Mouse (Mus musculus) hindbrain, embryonic 15.5 days (tissue): ENCODE results near the gene Peg3. TPM values are rescaled to one million over a fixed set of nuclear protein-coding genes. Genes with fewer than 3 reads are reported as not detected.
"Not testable (repeated sequence)": the region's sequence is repeated elsewhere in the genome, so short reads cannot be mapped to it uniquely, and the experiment has no call there.

Source experiments
- ATAC-seq: fragments of 200-750 bp; cut with Nextera tagmentation; 2 replicates; pipeline ENCODE4 v1.8.0; 2017; ENCODE audit warnings: low read depth, moderate number of reproducible peaks, moderate TSS enrichment; ENCODE audit not compliant: low FRiP score
- H3K27ac ChIP-seq: fragments of 300-500 bp; sonication (generic); replicated peaks from 2 replicates; pipeline ENCODE4 v1.5.1; 2015; ENCODE audit warnings: mild to moderate bottlenecking, inconsistent platforms
- H3K27me3 ChIP-seq: fragments of 300-500 bp; sonication (generic); 2 replicates; pipeline ENCODE4 v1.6.1; 2015; ENCODE audit warnings: control low read depth, inconsistent platforms
- H3K36me3 ChIP-seq: fragments of 300-500 bp; sonication (generic); 2 replicates; pipeline ENCODE4 v1.6.1; 2015; ENCODE audit warnings: control low read depth, inconsistent platforms
- H3K4me1 ChIP-seq: fragments of 300-500 bp; sonication (generic); replicated peaks from 2 replicates; pipeline ENCODE4 v1.6.1; 2015; ENCODE audit warnings: control low read depth, inconsistent platforms
- H3K4me2 ChIP-seq: fragments of 300-500 bp; sonication (generic); 2 replicates; pipeline ENCODE4 v1.6.1; 2015; ENCODE audit warnings: moderate library complexity, mild to moderate bottlenecking, inconsistent platforms
- H3K4me3 ChIP-seq: fragments of 300-500 bp; sonication (generic); 2 replicates; pipeline ENCODE4 v1.5.1; 2015; ENCODE audit warnings: mild to moderate bottlenecking, inconsistent platforms
- H3K9ac ChIP-seq: fragments of 300-500 bp; sonication (generic); 2 replicates; pipeline ENCODE4 v1.6.1; 2015; ENCODE audit warnings: inconsistent platforms
- H3K9me3 ChIP-seq: fragments of 300-500 bp; sonication (generic); 2 replicates; pipeline ENCODE4 v1.6.1; 2016; ENCODE audit warnings: control low read depth, inconsistent platforms
- WGBS: fragments of 180-500 bp; shearing (Covaris S2); methylation state at CpG from one replicate; pipeline ENCODE4 v1.1.7; 2015; 5-methylcytosine and 5-hydroxymethylcytosine counted together
- polyA plus RNA-seq: library from polyadenylated mRNA; unstranded; fragments of >200 nt; fragmentation: Nextera tagmentation; extraction: Ambion mirVana; gene quantifications from 2 replicates; pipeline ENCODE4 v1.2.1, GENCODE M21; 2015

The Peg3 gene
- 90.4 and 93.6 TPM in 2 replicates for polyA plus RNA-seq

- 49% methylated on average over 24 of the region's 24 CpGs for WGBS
Measured at GRCm38 (mm10) chr7:6730241-6730640, at the start of gene Peg3, which contains the start of gene Usp29. Gene Peg3 (minus strand): TSS chr7:6730431. Gene Usp29 (plus strand): TSS chr7:6730578.

GRCm38 (mm10) chr7:6779172-6779571 is 48.9 kb upstream of the Peg3 start:
- WGBS = 90% methylated on average over 5 of the region's 5 CpGs
- H3K27ac ChIP-seq = no peak overlapping the region

More at GRCm38 (mm10) chr7:6730241-6730640, at the start of gene Peg3, which contains the start of gene Usp29:
- Histone ChIP-seq H3K36me3 (peaks cover 3% of the 10 kb centered on the region; the same call in 1 of the 2 replicates), H3K27ac (peak within 1 kb of the TSS; percentile 93), H3K27me3 (no peaks in the 10 kb centered on the region), H3K9ac (peak within 1 kb of the TSS; percentile 79), H3K4me2 (peak within 1 kb of the TSS; percentile 48), H3K4me3 (peak within 1 kb of the TSS; percentile 62), H3K9me3 (peaks cover 11% of the 10 kb centered on the region; the same call in 1 of the 2 replicates), H3K4me1 (no peaks in the 10 kb centered on the region)
- ATAC-seq = peak; percentile 55

GRCm38 (mm10) chr7:6777689-6778088 is 47.5 kb upstream of the Peg3 start:
- no peak overlapping the region for H3K4me2 ChIP-seq
- no peak overlapping the region for H3K9ac ChIP-seq
- no peaks in the 10 kb centered on the region for H3K27me3 ChIP-seq
- WGBS = 51% methylated on average over 4 of the region's 4 CpGs
- H3K36me3 ChIP-seq = no peaks in the 10 kb centered on the region
- no peak overlapping the region for H3K27ac ChIP-seq
- ATAC-seq = no peak
- H3K4me3 ChIP-seq = no peak overlapping the region
- H3K9me3 ChIP-seq = no peaks in the 10 kb centered on the region
- H3K4me1 ChIP-seq = peaks cover 16% of the 10 kb centered on the region

More at GRCm38 (mm10) chr7:6779172-6779571, 48.9 kb upstream of the Peg3 start:
- no peak overlapping the region for H3K4me2 ChIP-seq
- no peaks in the 10 kb centered on the region for H3K27me3 ChIP-seq
- ATAC-seq = no peak
- H3K4me1 ChIP-seq = peaks cover 18% of the 10 kb centered on the region
- H3K9me3 ChIP-seq = no peaks in the 10 kb centered on the region
- H3K9ac ChIP-seq = no peak overlapping the region
- H3K36me3 ChIP-seq = no peaks in the 10 kb centered on the region
- no peak overlapping the region for H3K4me3 ChIP-seq

GRCm38 (mm10) chr7:6777107-6777506 is 46.9 kb upstream of the Peg3 start:
- H3K4me3 ChIP-seq = no peak overlapping the region
- H3K4me2 ChIP-seq = no peak overlapping the region
- no peak overlapping the region for H3K9ac ChIP-seq
- H3K27me3 ChIP-seq = no peaks in the 10 kb centered on the region
- peak; percentile 46; the same call in 1 of the 2 replicates for ATAC-seq
- H3K9me3 ChIP-seq = no peaks in the 10 kb centered on the region
- peaks cover 12% of the 10 kb centered on the region for H3K4me1 ChIP-seq
- WGBS = 50% methylated on average over 2 of the region's 2 CpGs
- no peak overlapping the region for H3K27ac ChIP-seq
- H3K36me3 ChIP-seq = no peaks in the 10 kb centered on the region

- Histone ChIP-seq H3K27ac (no peak overlapping the region), H3K36me3 (no peaks in the 10 kb centered on the region), H3K4me2 (no peak overlapping the region), H3K4me1 (peaks cover 9% of the 10 kb centered on the region; the same call in 1 of the 2 replicates), H3K9me3 (no peaks in the 10 kb centered on the region), H3K9ac (no peak overlapping the region), H3K27me3 (no peaks in the 10 kb centered on the region), H3K4me3 (no peak overlapping the region)
- 85% methylated on average over 10 of the region's 10 CpGs for WGBS
- no peak for ATAC-seq
Measured at GRCm38 (mm10) chr7:6776314-6777059, 46.3 kb upstream of the Peg3 start.

GRCm38 (mm10) chr7:6773865-6774413 is 43.7 kb upstream of the Peg3 start:
- ATAC-seq = not testable (repeated sequence)

GRCm38 (mm10) chr7:6770286-6770685 is 40.1 kb upstream of the Peg3 start:
- no peak overlapping the region for H3K9ac ChIP-seq
- no peak overlapping the region for H3K4me2 ChIP-seq
- peak; percentile 73; the same call in 1 of the 2 replicates for ATAC-seq
- H3K27me3 ChIP-seq = no peaks in the 10 kb centered on the region
- no peaks in the 10 kb centered on the region for H3K9me3 ChIP-seq
- H3K36me3 ChIP-seq = no peaks in the 10 kb centered on the region; the same call in 1 of the 2 replicates
- WGBS = 5% methylated on average over 8 of the region's 8 CpGs
- H3K4me1 ChIP-seq = peaks cover 5% of the 10 kb centered on the region; the same call in 1 of the 2 replicates
- no peak overlapping the region for H3K27ac ChIP-seq
- H3K4me3 ChIP-seq = no peak overlapping the region

More at GRCm38 (mm10) chr7:6773865-6774413, 43.7 kb upstream of the Peg3 start:
- not testable (repeated sequence) for H3K9me3 ChIP-seq, H3K36me3 ChIP-seq, H3K27me3 ChIP-seq, H3K9ac ChIP-seq, H3K27ac ChIP-seq, H3K4me3 ChIP-seq, H3K4me2 ChIP-seq
- WGBS = 48% methylated on average over 11 of the region's 11 CpGs
- H3K4me1 ChIP-seq = peaks cover 14% of the 10 kb centered on the region; the same call in 1 of the 2 replicates

- no peaks in the 10 kb centered on the region for H3K27me3 ChIP-seq
- no peak overlapping the region for H3K9ac ChIP-seq
- no peaks in the 10 kb centered on the region for H3K9me3 ChIP-seq
- H3K27ac ChIP-seq = no peak overlapping the region
- H3K4me2 ChIP-seq = no peak overlapping the region
- peaks cover 3% of the 10 kb centered on the region for H3K4me1 ChIP-seq
- no peaks in the 10 kb centered on the region; the same call in 1 of the 2 replicates for H3K36me3 ChIP-seq
- no peak for ATAC-seq
- 73% methylated on average over 5 of the region's 5 CpGs for WGBS
- H3K4me3 ChIP-seq = no peak overlapping the region
Measured at GRCm38 (mm10) chr7:6765240-6765639, 35.0 kb upstream of the Peg3 start.

- no peaks in the 10 kb centered on the region for H3K36me3 ChIP-seq
- no peak overlapping the region for H3K27ac ChIP-seq
- WGBS = 9% methylated on average over 6 of the region's 6 CpGs
- no peak for ATAC-seq
- H3K4me2 ChIP-seq = no peak overlapping the region
- no peak overlapping the region for H3K9ac ChIP-seq
- H3K4me1 ChIP-seq = peaks cover 4% of the 10 kb centered on the region; the same call in 1 of the 2 replicates
- no peaks in the 10 kb centered on the region for H3K27me3 ChIP-seq
- H3K4me3 ChIP-seq = no peak overlapping the region
- no peaks in the 10 kb centered on the region for H3K9me3 ChIP-seq
Measured at GRCm38 (mm10) chr7:6760170-6760569, 29.9 kb upstream of the Peg3 start.

- 62% methylated on average over 12 of the region's 12 CpGs for WGBS
- Histone ChIP-seq H3K4me2 (no peak overlapping the region), H3K4me3 (no peak overlapping the region), H3K27ac (no peak overlapping the region), H3K4me1 (peaks cover 4% of the 10 kb centered on the region; the same call in 1 of the 2 replicates), H3K36me3 (no peaks in the 10 kb centered on the region), H3K27me3 (no peaks in the 10 kb centered on the region), H3K9ac (no peak overlapping the region), H3K9me3 (no peaks in the 10 kb centered on the region)
- ATAC-seq = no peak; the same call in 1 of the 2 replicates
Measured at GRCm38 (mm10) chr7:6759698-6760097, 29.5 kb upstream of the Peg3 start.

- Histone ChIP-seq H3K27me3 (no peaks in the 10 kb centered on the region), H3K27ac (no peak overlapping the region), H3K36me3 (no peaks in the 10 kb centered on the region), H3K9me3 (no peaks in the 10 kb centered on the region), H3K9ac (no peak overlapping the region), H3K4me3 (no peak overlapping the region), H3K4me1 (peaks cover 11% of the 10 kb centered on the region), H3K4me2 (no peak overlapping the region)
- WGBS = 78% methylated on average over 4 of the region's 4 CpGs
- ATAC-seq = no peak
Measured at GRCm38 (mm10) chr7:6756777-6757291, 26.6 kb upstream of the Peg3 start.

GRCm38 (mm10) chr7:6753440-6753839 is 23.2 kb upstream of the Peg3 start:
- no peaks in the 10 kb centered on the region for H3K9me3 ChIP-seq
- H3K4me3 ChIP-seq = no peak overlapping the region
- no peaks in the 10 kb centered on the region for H3K27me3 ChIP-seq
- peaks cover 12% of the 10 kb centered on the region for H3K4me1 ChIP-seq
- H3K9ac ChIP-seq = no peak overlapping the region
- ATAC-seq = peak; percentile 66
- H3K4me2 ChIP-seq = no peak overlapping the region
- H3K27ac ChIP-seq = peak overlapping the region; percentile 52
- H3K36me3 ChIP-seq = no peaks in the 10 kb centered on the region
- 12% methylated on average over 4 of the region's 4 CpGs for WGBS
